Mouse (Mus musculus) liver, embryonic 15.5 days (tissue): ENCODE results near the gene Daam1. TPM values are rescaled to one million over a fixed set of nuclear protein-coding genes. Genes with fewer than 3 reads are reported as not detected.

ENCODE experiments used
- ATAC-seq: fragments of 200-750 bp; cut with Nextera tagmentation; 2 replicates; pipeline ENCODE4 v1.8.0; 2017; ENCODE audit warnings: moderate number of reproducible peaks, mild to moderate bottlenecking, moderate library complexity; ENCODE audit not compliant: insufficient read depth
- H3K27ac ChIP-seq: fragments of 300-500 bp; sonication (generic); replicated peaks from 2 replicates; pipeline ENCODE4 v1.5.1; 2015; ENCODE audit warnings: mild to moderate bottlenecking, inconsistent platforms
- H3K27me3 ChIP-seq: fragments of 300-500 bp; sonication (generic); 2 replicates; pipeline ENCODE4 v1.6.1; 2015; ENCODE audit warnings: mild to moderate bottlenecking, inconsistent platforms
- H3K36me3 ChIP-seq: fragments of 300-500 bp; sonication (generic); replicated peaks from 2 replicates; pipeline ENCODE4 v1.6.1; 2015; ENCODE audit warnings: moderate library complexity, mild to moderate bottlenecking, inconsistent platforms
- H3K4me1 ChIP-seq: fragments of 300-500 bp; sonication (generic); replicated peaks from 2 replicates; pipeline ENCODE4 v1.6.1; 2015; ENCODE audit warnings: inconsistent platforms
- H3K4me2 ChIP-seq: fragments of 300-500 bp; sonication (generic); 2 replicates; pipeline ENCODE4 v1.6.1; 2015; ENCODE audit warnings: moderate library complexity, mild to moderate bottlenecking, inconsistent platforms
- H3K4me3 ChIP-seq: fragments of 300-500 bp; sonication (generic); replicated peaks from 2 replicates; pipeline ENCODE4 v1.5.1; 2015; ENCODE audit warnings: mild to moderate bottlenecking, inconsistent platforms
- H3K9ac ChIP-seq: fragments of 300-500 bp; sonication (generic); 2 replicates; pipeline ENCODE4 v1.6.1; 2015; ENCODE audit warnings: moderate library complexity, mild to moderate bottlenecking, inconsistent platforms
- H3K9me3 ChIP-seq: fragments of 300-500 bp; sonication (generic); replicated peaks from 2 replicates; pipeline ENCODE4 v1.6.1; 2016; ENCODE audit warnings: inconsistent platforms
- WGBS: fragments of 180-500 bp; shearing (Covaris S2); methylation state at CpG from one replicate; pipeline ENCODE4 v1.1.7; 2015; ENCODE audit warnings: mixed read lengths; ENCODE audit not compliant: insufficient replicate concordance; 5-methylcytosine and 5-hydroxymethylcytosine counted together
- polyA plus RNA-seq: library from polyadenylated mRNA; unstranded; fragments of >200 nt; fragmentation: Nextera tagmentation; extraction: Ambion mirVana; gene quantifications from 2 replicates; pipeline ENCODE4 v1.2.1, GENCODE M21; 2015

The Daam1 gene
- polyA plus RNA-seq, 1 experiment from 2014 or later = 8.8 TPM

- H3K9me3 ChIP-seq = no peaks in the 10 kb centered on the region
- H3K4me3 ChIP-seq = no peak overlapping the region
- no peak overlapping the region for H3K27ac ChIP-seq
- H3K4me2 ChIP-seq = no peak overlapping the region
- no peaks in the 10 kb centered on the region for H3K4me1 ChIP-seq
- H3K36me3 ChIP-seq = peaks cover 88% of the 10 kb centered on the region
- no peak overlapping the region for H3K9ac ChIP-seq
- WGBS = 84% methylated on average over 13 of the region's 13 CpGs
- ATAC-seq = no peak
- no peaks in the 10 kb centered on the region for H3K27me3 ChIP-seq
Measured at GRCm38 (mm10) chr12:71950095-71950877, 119.4 kb downstream of the Daam1 start.

GRCm38 (mm10) chr12:71954180-71954935, 123.5 kb downstream of the Daam1 start:
- H3K4me2 ChIP-seq = no peak overlapping the region
- H3K27ac ChIP-seq = no peak overlapping the region
- H3K9ac ChIP-seq = no peak overlapping the region
- WGBS = 80% methylated on average over 5 of the region's 5 CpGs
- H3K27me3 ChIP-seq = no peaks in the 10 kb centered on the region
- ATAC-seq = no peak
- peaks cover 77% of the 10 kb centered on the region for H3K36me3 ChIP-seq
- no peak overlapping the region for H3K4me3 ChIP-seq
- H3K9me3 ChIP-seq = no peaks in the 10 kb centered on the region
- no peaks in the 10 kb centered on the region for H3K4me1 ChIP-seq

DNA sequence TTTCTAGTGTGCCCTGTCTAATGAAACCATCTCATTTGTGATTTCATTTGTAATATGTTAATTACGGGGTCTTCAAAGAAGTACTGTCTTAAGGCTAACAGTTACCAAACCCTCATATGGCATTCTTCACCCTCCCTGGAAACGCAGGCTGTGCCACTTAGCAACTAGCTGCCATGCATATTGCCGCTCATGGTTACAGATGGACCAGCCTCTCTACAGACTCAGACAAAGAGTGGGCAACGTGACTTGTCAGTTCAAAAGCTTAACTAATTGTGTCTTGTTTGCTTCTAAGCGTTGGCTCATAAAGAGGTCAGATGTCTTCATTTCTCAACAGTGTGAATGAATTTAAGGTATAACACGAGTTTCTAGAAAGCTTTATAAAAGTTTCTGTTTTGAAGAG, 126.1 kb downstream of the Daam1 start:
- no peaks in the 10 kb centered on the region for H3K9me3 ChIP-seq
- no peak overlapping the region for H3K4me3 ChIP-seq
- peaks cover 78% of the 10 kb centered on the region for H3K36me3 ChIP-seq
- no peak overlapping the region for H3K9ac ChIP-seq
- no peak for ATAC-seq
- no peak overlapping the region for H3K27ac ChIP-seq
- no peak overlapping the region for H3K4me2 ChIP-seq
- WGBS = 83% methylated on average over 6 of the region's 6 CpGs
- H3K27me3 ChIP-seq = no peaks in the 10 kb centered on the region
- no peaks in the 10 kb centered on the region for H3K4me1 ChIP-seq

GRCm38 (mm10) chr12:71957496-71957895, 126.6 kb downstream of the Daam1 start:
- Histone ChIP-seq H3K36me3 (peaks cover 78% of the 10 kb centered on the region), H3K4me1 (no peaks in the 10 kb centered on the region), H3K9me3 (no peaks in the 10 kb centered on the region), H3K27me3 (no peaks in the 10 kb centered on the region), H3K4me2 (no peak overlapping the region), H3K27ac (no peak overlapping the region), H3K4me3 (no peak overlapping the region), H3K9ac (no peak overlapping the region)
- no peak for ATAC-seq
- 72% methylated on average over 5 of the region's 5 CpGs for WGBS

DNA sequence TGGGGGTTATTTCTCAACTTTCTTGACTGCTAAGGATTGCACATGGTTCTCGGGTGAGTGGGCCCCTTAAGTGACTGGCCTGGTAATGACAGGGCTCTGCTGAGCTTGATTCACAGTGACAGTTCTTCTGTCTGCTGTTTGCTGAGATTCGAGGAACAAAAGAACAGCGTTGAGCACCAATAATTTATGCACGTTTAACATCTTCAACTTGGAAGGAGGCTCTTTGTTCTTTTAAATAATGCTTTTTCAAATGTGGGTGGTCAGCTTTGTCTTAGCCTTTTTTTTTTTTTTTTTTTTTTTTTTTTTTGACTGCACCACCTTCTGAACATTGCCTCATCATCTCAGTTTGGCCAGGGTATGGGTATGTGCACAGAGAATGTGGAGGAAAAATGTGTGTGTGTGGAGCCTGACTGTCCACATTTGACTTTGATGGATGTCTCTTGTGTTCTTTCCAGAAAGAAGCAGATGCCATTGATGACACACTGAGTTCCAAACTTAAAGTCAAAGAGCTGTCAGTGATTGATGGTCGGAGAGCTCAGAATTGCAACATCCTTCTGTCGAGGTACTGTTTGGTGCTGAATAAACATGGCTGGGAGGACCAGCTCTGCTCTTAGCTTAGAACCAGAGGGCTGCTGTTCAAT, 128.6 kb downstream of the Daam1 start:
- peaks cover 66% of the 10 kb centered on the region for H3K36me3 ChIP-seq
- no peak overlapping the region for H3K4me2 ChIP-seq
- no peaks in the 10 kb centered on the region for H3K9me3 ChIP-seq
- H3K4me1 ChIP-seq = no peaks in the 10 kb centered on the region
- ATAC-seq = no peak
- H3K4me3 ChIP-seq = no peak overlapping the region
- H3K27me3 ChIP-seq = no peaks in the 10 kb centered on the region
- no peak overlapping the region for H3K27ac ChIP-seq
- H3K9ac ChIP-seq = no peak overlapping the region
- WGBS = 67% methylated on average over 6 of the region's 6 CpGs

DNA sequence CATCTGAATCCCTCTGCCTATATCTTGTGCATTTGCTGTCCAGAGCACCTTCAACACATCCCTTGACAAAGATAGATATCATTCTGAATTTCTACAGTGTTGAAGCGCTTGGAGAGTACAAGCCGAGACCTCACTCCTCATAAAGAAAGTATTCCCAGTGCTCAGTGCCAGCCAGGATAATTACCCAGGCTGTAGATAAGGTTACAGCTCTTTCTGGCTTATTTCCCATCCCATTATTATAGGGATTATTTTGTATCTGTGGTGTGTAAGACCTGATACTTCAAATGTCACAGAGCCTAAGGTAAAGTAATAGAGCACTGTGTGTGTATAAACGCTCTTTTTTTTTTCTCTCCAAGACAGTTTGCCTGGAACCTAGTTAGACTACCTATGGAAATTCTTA, 130.8 kb downstream of the Daam1 start:
- Histone ChIP-seq H3K4me2 (no peak overlapping the region), H3K36me3 (peaks cover 54% of the 10 kb centered on the region), H3K4me3 (no peak overlapping the region), H3K4me1 (no peaks in the 10 kb centered on the region), H3K9me3 (no peaks in the 10 kb centered on the region), H3K9ac (no peak overlapping the region), H3K27me3 (no peaks in the 10 kb centered on the region), H3K27ac (no peak overlapping the region)
- ATAC-seq = no peak
- WGBS = 89% methylated on average over 3 of the region's 3 CpGs

- no peak overlapping the region for H3K4me2 ChIP-seq
- 69% methylated on average over 4 of the region's 4 CpGs for WGBS
- no peak overlapping the region for H3K9ac ChIP-seq
- H3K27me3 ChIP-seq = no peaks in the 10 kb centered on the region
- H3K27ac ChIP-seq = no peak overlapping the region
- peaks cover 47% of the 10 kb centered on the region for H3K36me3 ChIP-seq
- H3K4me3 ChIP-seq = no peak overlapping the region
- ATAC-seq = no peak
- H3K9me3 ChIP-seq = no peaks in the 10 kb centered on the region
- H3K4me1 ChIP-seq = no peaks in the 10 kb centered on the region
Measured at GRCm38 (mm10) chr12:71962616-71963015, 131.7 kb downstream of the Daam1 start.

- Histone ChIP-seq H3K9me3 (no peaks in the 10 kb centered on the region), H3K27me3 (no peaks in the 10 kb centered on the region), H3K27ac (no peak overlapping the region), H3K4me3 (no peak overlapping the region), H3K4me2 (no peak overlapping the region), H3K36me3 (peaks cover 53% of the 10 kb centered on the region), H3K9ac (no peak overlapping the region), H3K4me1 (peaks cover 19% of the 10 kb centered on the region)
- ATAC-seq = no peak
- 59% methylated on average over 4 of the region's 4 CpGs for WGBS
Measured at GRCm38 (mm10) chr12:71968592-71968991, 137.7 kb downstream of the Daam1 start.

- Histone ChIP-seq H3K36me3 (peaks cover 57% of the 10 kb centered on the region), H3K27ac (no peak overlapping the region), H3K4me3 (no peak overlapping the region), H3K27me3 (no peaks in the 10 kb centered on the region), H3K9me3 (no peaks in the 10 kb centered on the region), H3K9ac (no peak overlapping the region), H3K4me1 (peaks cover 19% of the 10 kb centered on the region), H3K4me2 (no peak overlapping the region)
- WGBS = 65% methylated on average over 3 of the region's 3 CpGs
- no peak for ATAC-seq
Measured at GRCm38 (mm10) chr12:71969022-71969421, 138.1 kb downstream of the Daam1 start.

GRCm38 (mm10) chr12:71969439-71969838, 138.6 kb downstream of the Daam1 start:
- H3K36me3 ChIP-seq = peaks cover 60% of the 10 kb centered on the region
- H3K9me3 ChIP-seq = no peaks in the 10 kb centered on the region
- no peak overlapping the region for H3K4me2 ChIP-seq
- no peak overlapping the region for H3K27ac ChIP-seq
- 86% methylated on average over 9 of the region's 9 CpGs for WGBS
- H3K9ac ChIP-seq = no peak overlapping the region
- H3K4me3 ChIP-seq = no peak overlapping the region
- no peak for ATAC-seq
- no peaks in the 10 kb centered on the region for H3K27me3 ChIP-seq
- peaks cover 19% of the 10 kb centered on the region for H3K4me1 ChIP-seq

DNA sequence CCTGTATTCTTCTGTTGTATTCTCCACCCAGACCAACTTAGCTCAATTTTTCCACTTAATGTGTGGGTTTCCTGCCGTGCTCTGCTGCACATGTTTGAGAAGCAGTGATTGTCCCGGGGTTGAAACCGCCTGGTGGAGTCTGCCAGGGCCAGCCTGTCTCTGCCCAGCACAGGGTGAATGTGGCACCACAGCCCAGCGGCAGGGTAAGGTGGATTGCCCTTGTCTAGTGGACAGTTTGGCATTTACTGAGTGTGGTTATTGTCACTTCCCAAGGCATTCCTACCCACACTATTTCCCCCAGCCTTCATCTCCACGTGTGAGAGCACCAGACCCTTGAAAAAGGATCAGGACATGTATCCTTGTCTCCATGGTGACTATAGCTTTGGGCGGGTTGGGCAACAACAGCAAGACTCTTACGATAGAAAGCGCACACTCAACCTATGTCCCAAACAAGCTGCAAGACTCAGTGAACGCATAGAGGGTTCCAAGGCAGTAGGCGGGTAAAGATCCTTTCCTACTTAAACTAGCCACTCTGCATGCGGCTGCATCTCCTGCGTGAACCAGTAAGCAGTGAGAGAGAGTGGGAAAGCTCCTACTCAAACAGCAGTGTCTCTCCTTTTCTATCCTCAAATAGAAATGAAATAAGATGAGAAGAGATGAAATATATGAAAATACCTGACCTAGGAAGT, 139.2 kb downstream of the Daam1 start:
- H3K36me3 ChIP-seq = peaks cover 67% of the 10 kb centered on the region
- H3K4me1 ChIP-seq = peaks cover 19% of the 10 kb centered on the region
- no peak overlapping the region for H3K9ac ChIP-seq
- ATAC-seq = no peak
- H3K4me3 ChIP-seq = no peak overlapping the region
- 80% methylated on average over 12 of the region's 12 CpGs for WGBS
- no peaks in the 10 kb centered on the region for H3K27me3 ChIP-seq
- H3K4me2 ChIP-seq = no peak overlapping the region
- H3K9me3 ChIP-seq = no peaks in the 10 kb centered on the region
- no peak overlapping the region for H3K27ac ChIP-seq
